Mouse (Mus musculus) liver, embryonic 16.5 days (tissue): ENCODE data around the gene Ces1a. TPM values are rescaled to one million over a fixed set of nuclear protein-coding genes. Genes with fewer than 3 reads are reported as not detected.

Experiments
- ATAC-seq: fragments of 200-750 bp; cut with Nextera tagmentation; 2 replicates; pipeline ENCODE4 v1.8.0; 2017; ENCODE audit warnings: low read depth, mild to moderate bottlenecking, moderate number of reproducible peaks, moderate library complexity
- H3K27ac ChIP-seq: fragments of 300-500 bp; sonication (generic); 2 replicates; pipeline ENCODE4 v1.5.1; 2014; ENCODE audit warnings: mild to moderate bottlenecking, low read length
- H3K27me3 ChIP-seq: fragments of 300-500 bp; sonication (generic); 2 replicates; pipeline ENCODE4 v1.6.1; 2014; ENCODE audit warnings: low read depth, low read length, mixed read lengths; ENCODE audit not compliant: control insufficient read depth, insufficient read depth
- H3K36me3 ChIP-seq: fragments of 300-500 bp; sonication (generic); 2 replicates; pipeline ENCODE4 v1.6.1; 2014; ENCODE audit warnings: mild to moderate bottlenecking; ENCODE audit not compliant: control insufficient read depth, insufficient read depth
- H3K4me1 ChIP-seq: fragments of 300-500 bp; sonication (generic); 2 replicates; pipeline ENCODE4 v1.6.1; 2014; ENCODE audit warnings: low read depth, low read length, mixed read lengths; ENCODE audit not compliant: control insufficient read depth
- H3K4me2 ChIP-seq: fragments of 300-500 bp; sonication (generic); 2 replicates; pipeline ENCODE4 v1.6.1; 2014; ENCODE audit warnings: low read depth, low read length, mixed read lengths
- H3K4me3 ChIP-seq: fragments of 300-500 bp; sonication (generic); 2 replicates; pipeline ENCODE4 v1.5.1; 2014; ENCODE audit warnings: low read depth, mild to moderate bottlenecking, low read length
- H3K9ac ChIP-seq: fragments of 300-500 bp; sonication (generic); 2 replicates; pipeline ENCODE4 v1.6.1; 2014; ENCODE audit warnings: low read depth, low read length
- H3K9me3 ChIP-seq: fragments of 300-500 bp; sonication (generic); replicated peaks from 2 replicates; pipeline ENCODE4 v1.6.1; 2016; ENCODE audit warnings: low read length; ENCODE audit not compliant: control insufficient read depth
- WGBS: fragments of 180-500 bp; shearing (Covaris S2); extraction: QIAGEN DNeasy Blood & Tissue Kit; methylation state at CpG from one replicate; pipeline ENCODE4 v1.1.7; 2014; ENCODE audit not compliant: insufficient replicate concordance; 5-methylcytosine and 5-hydroxymethylcytosine counted together
- polyA plus RNA-seq: library from polyadenylated mRNA; unstranded; fragments of >200 nt; fragmentation: Nextera tagmentation; extraction: Ambion mirVana; gene quantifications from 2 replicates; pipeline ENCODE4 v1.2.1, GENCODE M21; 2015

Gene Ces1a
- not detected in 2 replicates for polyA plus RNA-seq

- ATAC-seq = no peak
- H3K4me3 ChIP-seq = no peak within 1 kb of the TSS
- 52% methylated on average over 3 of the region's 3 CpGs for WGBS
These were observed at the start of gene Ces1a for GRCm38 (mm10) chr8:93048092-93048491. TSS of gene Ces1a (minus strand) at chr8:93048192.

GRCm38 (mm10) chr8:93095376-93095775, 47.4 kb upstream of the Ces1a start:
- Histone ChIP-seq H3K9ac (no peak overlapping the region), H3K9me3 (no peaks in the 10 kb centered on the region), H3K27ac (no peak overlapping the region), H3K36me3 (no peaks in the 10 kb centered on the region), H3K4me3 (no peak overlapping the region), H3K4me2 (no peak overlapping the region), H3K27me3 (no peaks in the 10 kb centered on the region), H3K4me1 (no peaks in the 10 kb centered on the region)
- no peak for ATAC-seq

More at GRCm38 (mm10) chr8:93048092-93048491, at the start of gene Ces1a:
- Histone ChIP-seq H3K9me3 (no peaks in the 10 kb centered on the region), H3K27me3 (no peaks in the 10 kb centered on the region), H3K36me3 (no peaks in the 10 kb centered on the region), H3K4me1 (no peaks in the 10 kb centered on the region), H3K27ac (no peak within 1 kb of the TSS), H3K9ac (no peak within 1 kb of the TSS), H3K4me2 (no peak within 1 kb of the TSS)

DNA sequence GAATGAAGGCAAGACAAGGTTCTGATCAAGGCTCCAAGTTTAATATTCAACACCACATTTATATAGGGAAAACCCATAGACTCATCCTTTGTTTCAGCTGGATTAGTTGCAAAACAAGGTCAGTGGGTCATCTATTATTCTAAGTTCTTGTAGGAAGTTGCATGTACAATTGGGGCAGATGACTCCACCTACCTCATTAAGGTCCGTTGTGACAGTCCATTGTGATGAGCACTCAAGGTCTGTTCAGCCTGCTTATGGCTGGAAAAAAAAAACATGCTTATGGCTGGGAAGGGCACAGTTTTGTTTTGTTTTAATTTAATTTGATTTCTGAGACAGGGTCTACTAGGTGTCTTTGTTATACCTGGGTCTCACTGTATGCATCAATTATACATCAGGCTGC, 43.3 kb upstream of the Ces1a start:
- H3K36me3 ChIP-seq = no peaks in the 10 kb centered on the region
- 30% methylated on average over 1 of the region's 1 CpGs for WGBS

DNA sequence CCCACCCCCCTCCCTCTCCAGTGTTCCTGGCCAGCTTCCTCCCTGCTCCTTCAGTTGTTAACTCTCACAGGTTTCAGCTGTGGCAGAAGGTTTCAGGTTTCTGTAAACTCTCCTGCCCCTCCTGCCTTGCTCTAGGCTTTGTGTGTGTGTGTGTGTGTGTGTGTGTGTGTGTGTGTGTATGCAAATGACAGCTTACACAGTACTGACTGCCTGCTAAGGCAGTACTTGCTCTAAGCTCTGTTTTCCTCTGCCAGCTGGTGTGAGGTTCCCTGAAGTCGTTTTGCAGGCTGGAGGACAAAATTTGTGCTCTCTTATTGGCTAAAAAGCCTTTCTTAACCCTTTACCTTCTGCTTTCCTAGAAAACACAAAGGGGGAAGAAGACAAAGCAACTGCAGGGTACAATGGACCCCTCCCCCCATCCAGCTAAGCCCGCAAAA, 40.7 kb upstream of the Ces1a start:
- Histone ChIP-seq H3K27ac (no peak overlapping the region), H3K4me2 (no peak overlapping the region), H3K27me3 (no peaks in the 10 kb centered on the region), H3K4me1 (no peaks in the 10 kb centered on the region), H3K4me3 (no peak overlapping the region), H3K9ac (no peak overlapping the region), H3K9me3 (no peaks in the 10 kb centered on the region), H3K36me3 (no peaks in the 10 kb centered on the region)
- WGBS = 4% methylated on average over 2 of the region's 2 CpGs
- no peak for ATAC-seq

More for the DNA sequence above, 43.3 kb upstream of the Ces1a start:
- H3K9ac ChIP-seq = no peak overlapping the region
- no peaks in the 10 kb centered on the region for H3K4me1 ChIP-seq
- no peak overlapping the region for H3K27ac ChIP-seq
- ATAC-seq = no peak
- H3K27me3 ChIP-seq = no peaks in the 10 kb centered on the region
- no peak overlapping the region for H3K4me2 ChIP-seq
- no peak overlapping the region for H3K4me3 ChIP-seq
- no peaks in the 10 kb centered on the region for H3K9me3 ChIP-seq

DNA sequence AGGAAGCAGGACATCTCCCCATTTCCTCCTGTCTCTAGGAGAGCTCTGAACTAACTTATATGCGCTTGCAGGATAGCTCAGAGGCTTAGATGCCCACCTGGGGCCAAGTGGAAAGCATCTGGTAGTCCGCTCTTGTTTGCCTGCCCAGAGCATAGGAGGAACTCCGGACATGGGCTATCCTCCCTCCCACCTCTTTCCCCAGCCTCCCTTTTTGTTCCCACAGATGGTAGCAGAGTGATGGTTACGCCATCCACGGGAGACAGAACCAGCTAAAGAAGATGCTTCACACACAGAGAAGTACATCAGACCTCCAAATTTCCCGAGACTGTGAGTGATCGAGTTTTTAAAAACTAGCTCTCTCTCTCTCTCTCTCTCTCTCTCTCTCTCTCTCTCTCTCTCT, 40.2 kb upstream of the Ces1a start:
- no peak for ATAC-seq
- no peak overlapping the region for H3K4me3 ChIP-seq
- 29% methylated on average over 7 of the region's 7 CpGs for WGBS
- H3K9ac ChIP-seq = no peak overlapping the region
- no peak overlapping the region for H3K27ac ChIP-seq
- H3K36me3 ChIP-seq = no peaks in the 10 kb centered on the region
- no peaks in the 10 kb centered on the region for H3K9me3 ChIP-seq
- H3K27me3 ChIP-seq = no peaks in the 10 kb centered on the region
- H3K4me1 ChIP-seq = no peaks in the 10 kb centered on the region
- H3K4me2 ChIP-seq = no peak overlapping the region

- H3K27ac ChIP-seq = no peak within 1 kb of the TSS
- WGBS = 33% methylated on average over 2 of the region's 2 CpGs
- H3K36me3 ChIP-seq = no peaks in the 10 kb centered on the region
- no peak within 1 kb of the TSS for H3K4me2 ChIP-seq
- no peak within 1 kb of the TSS for H3K9ac ChIP-seq
- H3K9me3 ChIP-seq = no peaks in the 10 kb centered on the region
- ATAC-seq = no peak
- H3K27me3 ChIP-seq = no peaks in the 10 kb centered on the region
- no peak within 1 kb of the TSS for H3K4me3 ChIP-seq
- no peaks in the 10 kb centered on the region for H3K4me1 ChIP-seq
These were observed 31.9 kb upstream of the Ces1a start, which contains the start of gene Ces1b for GRCm38 (mm10) chr8:93079887-93080286. TSS of gene Ces1b (minus strand) at chr8:93080017.

DNA sequence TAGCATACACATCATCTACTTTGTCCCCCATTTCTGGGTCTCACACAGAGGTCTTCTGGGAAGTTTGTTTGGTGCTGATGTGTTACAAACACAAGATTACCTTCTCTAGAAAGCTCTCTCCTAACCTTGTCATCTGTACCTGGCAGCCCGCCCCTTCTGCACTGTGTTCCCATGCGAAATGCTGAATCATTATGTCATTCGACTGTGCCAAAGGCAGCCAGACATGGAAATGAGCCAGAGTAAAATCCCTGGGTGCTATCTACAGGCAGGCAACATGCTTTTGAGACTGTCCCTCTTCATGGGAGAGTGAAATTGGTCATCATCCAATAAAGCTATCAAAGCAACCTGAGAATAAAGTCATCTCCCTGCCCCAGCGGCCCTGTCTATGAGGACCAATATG, 27.3 kb upstream of the Ces1a start:
- no peak for ATAC-seq
- Histone ChIP-seq H3K27ac (no peak overlapping the region), H3K4me3 (no peak overlapping the region), H3K36me3 (no peaks in the 10 kb centered on the region), H3K4me1 (no peaks in the 10 kb centered on the region), H3K9ac (no peak overlapping the region), H3K4me2 (no peak overlapping the region), H3K9me3 (no peaks in the 10 kb centered on the region), H3K27me3 (no peaks in the 10 kb centered on the region)
- WGBS = 67% methylated on average over 4 of the region's 4 CpGs

DNA sequence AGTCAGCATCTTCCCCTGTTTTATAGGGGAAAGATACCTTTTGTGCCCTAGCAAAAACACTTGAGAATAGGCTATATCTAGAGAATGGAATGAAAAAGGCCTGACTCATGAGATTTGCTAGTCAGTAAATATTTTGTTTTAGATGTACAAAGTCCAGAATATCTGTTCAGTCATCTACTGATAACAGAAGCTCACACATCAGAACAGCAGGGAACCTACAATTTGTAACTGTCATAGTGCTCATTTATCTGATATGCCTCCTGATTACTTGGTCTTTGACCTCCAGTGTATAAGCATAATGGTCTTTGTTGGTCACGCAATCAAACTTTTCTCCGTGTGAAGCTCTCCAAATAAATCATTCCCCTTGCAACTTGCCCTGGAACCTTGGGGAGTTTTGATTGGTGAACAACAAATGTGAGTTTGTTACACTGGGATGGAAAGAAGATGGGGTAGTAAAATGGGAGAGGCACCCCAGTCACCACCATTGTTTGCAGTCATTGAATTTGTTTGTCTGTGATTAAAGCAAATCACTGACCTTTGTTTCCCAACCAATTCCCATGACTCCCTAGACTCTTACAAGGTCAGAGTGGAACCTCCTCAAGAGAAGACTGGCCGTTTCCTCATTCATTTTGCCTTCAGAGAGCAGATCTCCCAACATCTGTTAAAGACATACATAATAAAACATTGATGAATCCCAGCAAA, 15.6 kb upstream of the Ces1a start:
- WGBS = 68% methylated on average over 3 of the region's 3 CpGs
- Histone ChIP-seq H3K4me2 (no peak overlapping the region), H3K4me3 (no peak overlapping the region), H3K27ac (no peak overlapping the region), H3K9me3 (no peaks in the 10 kb centered on the region), H3K9ac (no peak overlapping the region), H3K36me3 (no peaks in the 10 kb centered on the region), H3K27me3 (no peaks in the 10 kb centered on the region), H3K4me1 (no peaks in the 10 kb centered on the region)
- no peak for ATAC-seq

- no peak for ATAC-seq
- 6% methylated on average over 2 of the region's 2 CpGs for WGBS
- Histone ChIP-seq H3K27me3 (no peaks in the 10 kb centered on the region), H3K4me3 (no peak overlapping the region), H3K9me3 (no peaks in the 10 kb centered on the region), H3K4me2 (no peak overlapping the region), H3K4me1 (no peaks in the 10 kb centered on the region), H3K9ac (no peak overlapping the region), H3K36me3 (no peaks in the 10 kb centered on the region), H3K27ac (no peak overlapping the region)
These were observed 11.2 kb upstream of the Ces1a start for GRCm38 (mm10) chr8:93059185-93059584.
